Mouse (Mus musculus) 416B (cell line): ENCODE results near the gene Gm28047.
A peak's percentile ranks its signal among the peaks of the same experiment; 100 is the strongest.
"Not testable (repeated sequence)": the region's sequence is repeated elsewhere in the genome, so short reads cannot be mapped to it uniquely, and the experiment has no call there.

Experiments
- DNase-seq: peaks from one replicate; pipeline ENCODE4 v3.0.0; 2011; ENCODE audit warnings: low read depth

Gm28047 gene

DNA sequence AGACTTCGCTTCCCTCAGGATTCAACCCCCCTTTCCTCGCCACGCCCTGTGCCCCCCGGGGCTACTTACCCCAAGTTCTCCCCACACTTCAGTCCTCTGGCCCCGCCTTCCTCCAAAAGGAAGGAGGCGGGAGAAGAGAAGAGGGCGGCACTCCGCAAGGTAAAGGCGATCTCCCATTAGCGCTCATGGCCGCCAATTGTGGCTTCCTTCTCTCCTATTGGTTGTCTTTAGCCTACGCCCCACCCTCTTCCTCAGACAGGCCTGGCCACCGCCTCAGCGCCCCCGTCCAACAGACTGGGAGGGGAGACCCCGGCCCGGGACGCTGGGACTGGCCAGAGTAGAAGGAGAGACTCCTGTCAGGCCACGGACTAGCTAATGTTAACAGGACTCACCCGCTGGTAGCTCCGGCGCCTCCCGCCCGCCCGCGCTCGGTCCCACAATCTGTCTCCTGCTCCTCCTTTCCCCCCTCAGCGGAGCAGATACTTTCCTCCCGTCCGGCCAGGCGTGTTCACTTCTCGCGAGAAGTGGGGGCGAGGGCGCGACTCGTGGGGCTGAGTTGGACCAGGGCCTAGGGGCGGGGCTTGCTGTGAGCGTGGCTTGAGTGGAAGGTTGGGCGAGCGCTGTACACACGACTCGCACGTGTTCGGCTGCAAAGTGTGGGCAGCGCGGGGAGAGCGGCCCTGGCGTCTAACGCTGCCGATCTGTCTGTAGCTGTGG is at the start of gene Gm28047, which contains the start of gene Atf7:
Gene Gm28047 (minus strand): TSS at position 98 of the 717 bp plus-strand sequence.
Gene Atf7 (minus strand): TSS at position 495 of the 717 bp plus-strand sequence.
- DNase-seq, result peak; percentile 99

DNA sequence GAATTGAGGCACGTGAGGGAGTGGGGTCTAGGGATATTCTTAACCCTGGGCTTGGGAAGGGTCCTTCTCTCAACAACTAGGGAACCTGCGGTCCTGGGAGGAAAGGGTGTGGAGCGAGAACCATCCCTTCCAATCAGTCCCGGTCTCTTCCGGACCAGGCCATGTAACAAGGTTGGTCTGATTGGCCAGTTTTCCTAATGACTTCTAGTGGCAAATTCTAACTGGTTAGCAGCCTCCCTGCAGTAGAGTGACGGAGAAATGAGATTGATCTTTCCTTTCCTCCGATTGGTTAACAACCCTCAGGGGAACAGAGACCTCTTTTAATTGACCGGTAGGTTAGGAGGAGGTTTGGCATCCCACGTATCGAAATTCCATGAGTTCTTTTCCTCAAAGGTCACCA is 48.7 kb upstream of the Gm28047 start:
- DNase-seq, result no peak

DNA sequence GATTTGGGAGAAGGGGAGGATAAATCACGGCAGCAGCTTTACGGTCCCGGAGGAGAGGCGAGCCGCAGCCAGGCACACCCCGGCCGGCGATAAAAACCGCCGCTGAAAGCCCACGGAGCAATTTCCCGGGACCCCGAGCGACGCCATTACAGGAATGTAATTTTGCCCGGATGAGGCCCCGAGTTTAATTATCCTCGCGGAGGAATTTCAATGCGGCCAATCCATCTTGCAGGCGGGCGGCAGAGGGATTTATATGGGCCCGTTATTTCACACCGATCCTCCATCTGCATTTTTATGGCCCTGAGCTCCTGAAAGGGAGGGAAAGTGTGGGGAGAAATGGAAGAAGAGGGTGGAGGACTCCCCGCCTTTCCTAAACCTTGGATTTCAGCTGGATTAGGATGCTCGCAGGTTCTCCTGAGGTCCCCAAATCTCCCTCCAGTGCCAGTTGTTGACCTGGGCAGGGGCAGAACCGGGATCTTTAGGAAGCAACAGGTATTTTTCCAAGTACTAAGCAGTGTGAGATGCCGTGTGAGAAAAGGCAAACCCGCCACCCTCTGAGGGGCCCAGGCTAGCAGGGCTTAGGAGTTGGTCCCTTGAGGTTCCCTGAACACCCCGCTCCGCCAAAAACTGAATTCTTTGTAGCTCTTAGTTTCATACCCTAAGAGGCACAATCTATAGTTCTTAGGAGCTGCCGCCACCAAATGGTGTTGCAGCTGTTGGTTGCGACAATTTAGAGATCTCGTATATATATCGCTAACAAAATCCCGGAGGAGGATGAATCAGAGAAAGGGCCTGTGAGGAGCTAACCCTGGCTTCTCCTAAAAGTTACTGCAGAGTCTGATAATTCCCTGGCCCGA is 47.6 kb upstream of the Gm28047 start, which contains the start of gene Atp5g2:
Gene Atp5g2 (minus strand): TSS at position 138 of the 857 bp plus-strand sequence.
- no peak for DNase-seq

DNA sequence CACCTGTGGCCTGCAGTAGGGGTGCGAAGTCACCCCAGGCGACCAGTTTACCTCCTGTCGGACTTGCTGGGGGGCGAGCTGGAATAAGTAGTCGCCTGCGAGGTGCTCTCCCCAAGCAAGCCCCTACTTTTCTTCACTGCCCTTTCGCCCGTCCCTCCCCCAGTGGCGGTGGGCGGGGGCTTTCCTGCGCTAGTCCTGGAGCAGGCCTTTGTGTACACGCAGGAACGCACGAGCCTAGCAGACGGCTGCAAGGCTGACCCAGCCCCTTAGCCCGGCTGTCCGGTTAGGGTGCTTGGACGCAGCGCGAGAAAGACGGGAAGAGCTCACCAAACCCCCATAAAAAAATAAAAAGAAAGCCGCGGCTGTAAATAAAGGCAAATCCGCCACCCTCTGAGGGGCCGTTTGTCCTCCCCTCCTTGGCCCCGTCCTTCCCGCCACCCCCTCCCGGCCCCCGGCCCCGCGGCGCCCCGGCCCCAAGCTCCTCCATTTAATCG is 46.9 kb upstream of the Gm28047 start:
- DNase-seq, result no peak

DNA sequence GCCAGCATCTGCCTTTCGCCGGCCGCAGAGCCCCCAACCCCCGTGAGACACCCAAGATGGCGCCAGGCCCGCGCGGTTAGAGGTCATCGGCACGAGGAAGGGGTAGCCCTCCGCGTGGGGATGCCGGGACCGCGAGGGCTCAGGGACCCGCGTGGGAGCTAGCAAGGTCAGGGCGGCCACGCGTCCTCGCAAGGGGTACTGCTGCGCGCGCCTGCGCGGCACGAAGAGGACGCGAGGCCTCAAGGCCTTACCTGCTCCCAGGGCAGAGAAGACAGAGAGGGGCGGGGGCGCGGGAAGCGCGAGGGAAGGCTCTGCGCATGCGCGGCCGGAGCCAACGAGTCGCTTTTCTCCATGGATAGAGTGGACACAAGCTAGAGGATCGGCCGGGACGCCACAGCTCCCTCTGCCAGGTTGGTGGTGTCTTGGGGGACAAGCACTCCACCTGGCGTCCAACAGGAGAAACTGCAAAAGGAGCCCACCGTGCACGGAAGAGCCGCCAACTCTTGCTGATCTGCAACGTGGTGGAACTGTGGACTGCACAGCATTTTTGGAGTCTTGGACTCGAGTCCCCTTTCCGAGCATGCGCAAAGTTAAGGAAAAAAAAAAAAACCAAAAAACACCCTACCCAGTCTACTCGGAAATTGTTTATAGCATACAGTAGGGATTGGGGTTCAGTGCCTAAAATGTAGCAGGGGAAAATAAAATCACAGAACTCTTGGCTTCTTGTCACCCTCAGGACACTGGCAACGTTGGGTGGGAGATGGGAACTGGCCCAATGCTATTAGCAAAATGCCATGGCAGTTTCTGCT is 46.1 kb upstream of the Gm28047 start:
- peak; percentile 99 for DNase-seq

DNA sequence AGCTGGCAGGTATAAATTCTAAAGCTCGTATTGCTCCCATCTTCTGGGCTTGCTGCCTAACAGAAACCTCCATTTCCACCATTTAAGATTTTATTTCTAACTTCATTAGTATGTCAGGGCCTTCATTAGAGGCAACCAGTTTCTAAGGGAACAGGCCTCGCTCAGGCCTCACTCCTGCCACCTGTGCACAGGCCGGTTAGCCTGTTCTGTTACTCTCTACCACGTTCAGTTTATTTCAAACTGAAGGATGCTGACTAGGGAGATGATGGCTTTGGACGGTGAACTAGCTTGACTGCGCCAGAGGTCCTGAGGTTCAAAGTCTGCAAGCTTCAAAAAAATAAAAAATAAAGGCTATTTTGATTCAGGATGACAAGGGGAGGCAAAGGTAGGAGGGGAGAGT is 45.4 kb upstream of the Gm28047 start:
- DNase-seq, result peak; percentile 68

DNA sequence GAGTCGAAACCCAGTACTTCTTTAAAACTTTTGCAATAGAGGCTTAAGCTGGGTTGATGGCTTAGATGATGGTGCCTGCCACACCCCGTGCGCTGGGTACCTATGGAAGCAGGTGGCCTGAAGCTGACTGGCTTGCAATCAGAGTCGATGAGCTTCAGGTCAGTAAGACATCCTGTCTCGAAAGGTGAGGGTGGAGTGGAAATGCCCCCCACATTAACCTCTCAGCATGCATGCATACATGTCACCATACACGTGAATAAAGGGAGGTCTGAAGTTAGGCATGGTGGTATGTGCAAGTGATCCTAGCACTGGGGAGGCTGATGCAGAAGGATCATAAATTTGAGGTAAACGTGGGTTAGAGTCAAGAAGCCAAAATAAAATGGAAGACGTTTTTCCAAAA is 44.7 kb upstream of the Gm28047 start:
- no peak for DNase-seq

DNA sequence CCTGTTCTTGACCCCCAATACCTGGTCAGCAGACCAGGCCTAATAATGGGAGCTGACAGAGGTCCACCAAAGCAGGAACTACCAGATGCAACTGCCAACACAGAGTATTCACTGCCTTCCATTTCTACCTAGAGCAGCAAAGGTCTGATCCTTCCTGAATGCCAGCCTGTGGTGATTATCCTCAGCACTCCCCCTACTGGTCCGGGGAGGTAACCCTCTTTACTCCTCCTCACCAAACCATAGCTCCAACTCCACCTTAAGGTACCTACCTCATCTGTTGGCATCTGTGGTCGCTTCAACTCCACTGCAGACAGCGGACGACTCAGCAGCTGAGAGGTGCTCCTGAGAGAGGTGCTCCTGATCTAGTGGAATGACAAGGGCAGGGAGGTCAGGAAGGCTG is 40.6 kb upstream of the Gm28047 start:
- peak; percentile 81 for DNase-seq

DNA sequence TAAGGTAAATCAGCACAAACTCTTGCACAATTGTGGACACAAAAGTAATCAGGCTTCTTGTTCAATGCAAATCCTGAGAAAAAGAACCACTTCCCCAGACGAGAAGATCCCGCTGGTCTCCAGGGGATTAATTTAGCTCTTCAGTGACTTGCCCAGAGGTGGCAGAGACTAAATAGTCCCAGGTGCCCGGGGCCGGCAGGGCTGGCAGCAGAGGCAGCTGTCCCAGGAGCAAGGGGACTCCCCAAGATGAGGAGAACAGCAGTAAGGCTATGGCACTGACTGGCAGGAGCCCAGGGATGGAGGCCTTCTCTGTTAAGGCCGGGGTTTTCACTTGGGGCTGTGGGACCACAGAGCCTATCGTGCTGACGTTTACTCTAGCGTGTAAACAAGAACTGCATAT is 39.0 kb upstream of the Gm28047 start:
- DNase-seq, result no peak

DNA sequence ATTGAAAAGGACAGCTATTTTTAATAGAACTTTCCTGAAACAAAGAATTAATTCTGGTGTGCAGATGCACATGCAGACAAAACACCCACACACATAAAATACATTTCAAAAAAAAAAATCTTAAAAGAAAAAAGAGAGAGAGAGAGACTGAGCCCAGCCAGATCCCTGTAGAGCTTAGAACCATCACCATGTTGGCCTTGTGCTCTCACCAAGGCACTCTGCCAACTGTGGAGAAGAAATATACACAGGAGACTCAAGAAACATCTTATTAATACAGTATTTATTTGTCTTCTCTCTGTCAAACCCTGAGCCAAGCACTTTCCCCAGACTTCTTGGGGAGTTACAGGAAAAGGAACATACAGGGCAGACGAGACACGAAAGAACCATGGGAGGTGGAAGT is 37.7 kb upstream of the Gm28047 start:
- not testable (repeated sequence) for DNase-seq

DNA sequence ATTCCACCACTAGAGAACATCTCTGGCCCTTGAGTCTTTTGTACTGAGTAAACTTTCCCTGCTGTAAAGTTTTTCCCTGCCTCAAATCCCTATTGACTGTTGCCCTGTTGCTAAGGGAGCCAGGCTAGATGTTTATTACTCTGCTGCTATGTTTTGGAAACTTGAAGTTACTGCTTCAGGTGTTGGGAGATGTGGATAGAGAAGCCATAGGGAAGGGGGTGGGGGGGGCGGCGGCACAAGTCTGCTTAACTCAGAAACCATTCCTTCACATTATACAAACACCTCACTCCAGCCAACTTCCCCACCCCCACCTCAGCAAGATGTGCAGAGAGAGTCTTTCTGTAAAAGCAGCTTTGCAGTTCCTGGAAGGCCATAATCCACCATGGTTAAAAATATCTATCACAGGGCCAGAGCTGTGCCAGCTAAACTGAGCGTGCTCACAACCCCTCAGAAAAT is 33.1 kb upstream of the Gm28047 start:
- DNase-seq, result no peak

DNA sequence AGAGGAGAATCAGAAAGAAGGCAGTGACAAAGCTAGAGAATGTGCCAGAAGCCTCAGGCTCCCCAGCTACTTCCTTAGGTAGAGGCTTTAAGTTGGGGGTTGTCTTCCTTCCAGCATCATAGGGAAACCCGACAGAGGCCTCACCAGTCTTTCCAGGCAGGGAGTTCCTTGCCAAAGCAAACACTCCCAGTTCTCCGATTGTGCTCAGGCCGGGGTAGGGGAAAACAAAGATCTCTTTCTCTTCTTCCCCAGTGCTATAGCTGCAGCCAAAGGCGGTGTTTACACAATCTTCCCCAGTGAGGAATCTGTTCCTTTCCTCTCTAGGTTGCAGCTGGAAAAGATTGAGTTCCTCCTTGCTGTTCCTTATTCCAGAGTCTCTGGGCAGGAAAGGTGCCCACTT is 31.8 kb upstream of the Gm28047 start:
- no peak for DNase-seq

DNA sequence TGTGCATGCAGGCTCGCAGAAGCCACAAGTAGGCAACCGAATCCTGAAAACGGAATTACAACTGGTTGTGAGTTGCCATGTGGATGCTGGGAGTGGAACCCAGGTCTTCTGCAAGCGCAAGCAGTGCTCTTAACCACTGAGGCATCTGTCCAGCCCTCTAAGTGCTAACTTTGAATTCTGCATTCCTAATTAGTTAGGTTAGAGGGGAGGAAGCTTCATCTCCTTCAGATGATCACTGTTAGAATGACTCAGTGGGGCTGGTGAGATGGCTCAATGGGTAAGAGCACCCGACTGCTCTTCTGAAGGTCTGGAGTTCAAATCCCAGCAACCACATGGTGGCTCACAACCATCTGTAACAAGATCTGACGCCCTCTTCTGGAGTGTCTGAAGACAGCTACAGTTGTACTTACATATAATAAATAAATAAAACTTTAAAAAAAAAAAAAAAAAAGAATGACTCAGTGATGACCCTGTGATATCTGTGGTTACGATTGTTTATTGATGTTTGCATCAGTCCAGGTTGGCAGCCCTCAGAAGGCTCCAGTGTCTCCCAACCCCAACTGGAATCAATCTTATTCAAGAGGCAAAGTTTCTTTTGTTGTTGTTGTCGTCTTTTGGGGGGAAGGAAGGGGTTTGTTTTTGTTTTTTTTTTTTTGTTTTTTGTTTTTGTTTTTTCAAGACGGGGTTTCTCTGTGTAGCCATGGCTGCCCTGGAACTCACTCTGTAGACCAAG is 27.2 kb upstream of the Gm28047 start:
- not testable (repeated sequence) for DNase-seq

DNA sequence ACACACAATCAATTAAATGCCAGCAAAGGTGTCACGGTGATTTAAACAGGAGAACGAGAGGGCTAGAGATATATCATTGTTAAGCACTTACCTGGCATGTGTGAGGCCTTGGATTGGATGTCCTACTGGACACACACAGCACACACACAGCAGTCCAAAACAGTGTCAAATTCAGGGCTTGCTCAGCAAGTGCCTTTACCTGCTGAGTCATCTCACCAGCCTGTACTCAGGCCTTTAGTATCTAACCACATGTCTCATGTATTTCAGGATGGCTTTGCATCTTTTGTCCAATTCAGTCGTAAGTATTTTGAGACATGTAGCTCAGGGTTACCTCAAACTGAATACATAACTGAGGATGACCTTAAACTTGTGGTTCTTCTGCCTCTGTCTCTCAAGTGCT is 26.2 kb upstream of the Gm28047 start:
- peak; percentile 49 for DNase-seq

DNA sequence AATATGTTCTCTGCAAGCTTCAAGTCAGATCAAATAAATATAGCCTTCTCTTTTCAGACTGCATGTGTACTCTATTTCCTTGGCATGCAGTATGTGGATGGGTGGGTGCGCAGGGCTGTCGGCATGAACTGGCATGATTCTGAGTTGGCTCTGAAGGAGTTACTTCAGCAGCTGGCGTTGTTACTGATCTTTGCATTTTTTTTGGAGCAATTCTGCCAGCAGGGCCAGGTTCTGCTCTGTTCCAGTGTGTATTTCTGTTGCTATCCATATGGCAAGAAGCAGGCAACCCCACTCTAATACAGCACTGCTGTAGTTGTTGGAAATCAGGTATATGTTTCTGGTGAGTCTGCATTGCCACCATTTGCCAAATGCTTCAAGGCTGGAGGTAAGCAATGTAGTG is 10.9 kb upstream of the Gm28047 start:
- no peak for DNase-seq

DNA sequence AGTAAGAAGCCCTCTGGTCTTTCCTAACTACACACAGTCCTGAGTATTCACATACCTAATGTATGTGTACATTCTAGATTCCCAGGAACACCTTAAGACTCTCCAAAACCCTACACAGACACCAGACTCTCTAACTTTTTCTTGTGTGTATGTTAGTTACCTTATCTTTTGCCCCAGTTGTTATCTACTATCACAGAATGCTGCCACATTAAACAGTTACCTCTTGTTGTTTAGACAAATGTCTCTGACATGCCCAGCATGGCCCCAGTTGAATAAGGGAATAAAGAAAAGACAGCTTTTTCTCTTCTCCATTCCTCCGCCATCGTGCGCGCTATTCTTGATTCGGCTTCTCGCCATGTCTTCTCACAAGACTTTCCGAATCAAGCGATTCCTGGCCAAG is 9.8 kb upstream of the Gm28047 start:
- no peak for DNase-seq

DNA sequence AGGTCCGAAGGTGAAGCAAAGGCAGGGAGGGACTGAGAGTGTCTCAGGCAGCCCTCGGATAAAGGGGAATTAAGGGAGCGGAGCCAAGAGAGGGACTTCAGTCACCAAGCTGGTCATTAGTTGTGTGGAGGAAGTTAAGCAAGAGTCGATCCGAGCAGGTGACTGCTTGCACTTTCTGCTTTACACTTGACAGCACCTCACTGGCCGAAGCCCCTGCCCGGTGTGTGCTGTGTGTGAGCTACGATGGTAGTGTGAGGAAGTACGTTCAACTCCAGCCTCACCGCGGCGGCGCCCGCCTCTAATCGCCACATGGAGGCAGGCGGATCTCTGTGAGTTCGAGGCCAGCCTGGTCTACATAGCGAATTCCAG is 804 bp upstream of the Gm28047 start:
- DNase-seq, result no peak

DNA sequence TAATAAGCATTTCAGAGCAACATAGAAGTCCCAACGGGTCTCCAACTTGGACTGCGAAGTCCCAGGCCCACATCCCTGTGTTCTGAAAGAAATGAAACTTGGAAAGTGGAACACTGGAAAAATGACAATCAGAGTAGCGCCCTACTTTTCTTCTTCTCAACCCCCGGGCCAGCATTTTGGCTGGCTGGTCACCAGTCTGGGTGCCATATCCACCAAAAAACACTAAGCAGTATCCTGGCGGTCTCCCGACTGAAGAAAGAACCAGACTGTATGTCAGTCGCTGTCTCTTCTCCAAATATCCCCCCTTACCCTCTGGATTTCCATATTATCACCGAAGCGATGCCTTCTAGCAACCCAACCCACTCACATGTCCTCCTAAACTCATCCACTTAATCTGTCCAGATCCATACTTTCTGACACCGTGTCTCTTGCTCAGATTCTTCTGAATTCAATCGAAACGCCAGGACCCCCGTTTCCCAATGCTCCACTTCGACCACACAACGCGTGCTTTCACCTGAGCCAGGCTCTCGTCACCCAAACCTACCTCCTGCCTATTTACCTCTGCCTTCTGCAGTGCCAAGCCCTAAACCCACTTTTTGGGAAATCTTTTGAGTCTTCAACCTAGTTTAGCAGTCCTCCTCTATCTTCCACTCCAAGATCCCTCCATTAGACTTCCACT is 437 bp downstream of the Gm28047 start:
- DNase-seq, result no peak

DNA sequence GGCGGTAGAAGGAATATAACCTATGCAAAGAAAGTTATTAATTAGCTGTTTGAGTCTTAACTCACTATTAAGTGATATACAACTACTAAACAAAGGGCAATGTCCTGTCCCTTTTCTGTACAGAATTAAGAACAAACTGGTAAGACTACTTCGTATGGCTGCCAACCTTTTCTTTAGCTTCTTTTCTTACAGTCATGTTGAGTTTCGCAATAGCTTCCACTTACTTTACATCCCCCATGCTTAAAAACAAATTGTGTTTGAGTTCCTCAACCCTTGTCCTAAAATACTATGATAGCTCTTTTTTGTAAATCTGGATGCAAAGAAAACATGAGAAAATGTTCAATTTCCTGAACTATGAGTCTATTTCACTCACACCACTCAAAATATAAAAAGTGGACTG is 1.7 kb downstream of the Gm28047 start:
- peak; percentile 70 for DNase-seq

DNA sequence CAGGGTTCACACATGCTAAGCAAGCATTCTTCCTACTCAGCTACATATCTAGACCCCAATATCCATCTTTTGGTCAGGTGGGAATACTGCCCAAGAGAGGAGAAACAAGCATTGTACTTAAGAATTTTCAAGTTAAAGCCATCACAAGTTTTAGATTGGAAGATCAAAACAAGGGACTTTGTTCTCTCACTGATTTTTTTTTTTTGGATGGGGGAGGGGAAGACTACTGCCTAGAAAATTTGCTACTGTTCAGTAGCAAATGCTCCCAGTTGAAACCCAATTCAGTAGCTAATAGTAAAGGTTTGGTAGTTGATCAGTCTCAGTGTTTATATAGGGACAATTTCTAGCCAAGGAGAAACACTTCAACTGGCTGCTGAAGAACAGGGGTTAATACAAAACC is 2.3 kb downstream of the Gm28047 start:
- no peak for DNase-seq

DNA sequence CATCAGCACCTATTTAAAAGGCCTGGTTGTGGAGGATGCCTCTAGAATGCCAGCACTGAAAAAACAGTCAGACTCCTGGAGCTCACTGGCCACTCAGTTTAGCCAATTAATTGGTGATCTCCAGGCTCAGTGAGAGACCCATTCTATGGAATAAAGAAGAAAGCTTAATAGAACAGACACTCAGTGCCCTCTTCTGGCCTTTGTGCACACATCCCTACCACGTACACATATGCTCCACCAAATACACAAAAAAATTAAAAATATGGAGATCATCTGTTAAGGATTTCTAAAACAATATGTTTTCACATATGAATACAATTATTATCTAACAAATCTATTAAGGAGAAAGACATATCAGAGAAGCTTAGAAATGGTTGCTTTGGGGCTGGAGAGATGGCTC is 4.1 kb downstream of the Gm28047 start:
- DNase-seq, result peak; percentile 54
